Mouse (Mus musculus) limb, embryonic 10.5 days (tissue): ENCODE results near the gene Gprin2. TPM values are rescaled to one million over a fixed set of nuclear protein-coding genes. Genes with fewer than 3 reads are reported as not detected.

Source experiments
- DNase-seq: peaks from one replicate; pipeline ENCODE4 v3.0.0-alpha.2; 2017; ENCODE audit warnings: low spot score
- H3K27ac ChIP-seq: fragments of 300-500 bp; sonication (generic); 2 replicates; pipeline ENCODE4 v1.5.1; 2016; ENCODE audit warnings: mild to moderate bottlenecking
- H3K27me3 ChIP-seq: fragments of 300-500 bp; sonication (generic); 2 replicates; pipeline ENCODE4 v1.6.1; 2016; ENCODE audit warnings: low read depth, mild to moderate bottlenecking; ENCODE audit not compliant: poor library complexity, severe bottlenecking
- H3K36me3 ChIP-seq: fragments of 300-500 bp; sonication (generic); 2 replicates; pipeline ENCODE4 v1.6.1; 2016; ENCODE audit warnings: mild to moderate bottlenecking, moderate library complexity
- H3K4me1 ChIP-seq: fragments of 300-500 bp; sonication (generic); 2 replicates; pipeline ENCODE4 v1.6.1; 2016
- H3K4me3 ChIP-seq: fragments of 300-500 bp; sonication (generic); 2 replicates; pipeline ENCODE4 v1.5.1; 2016; ENCODE audit warnings: mild to moderate bottlenecking, moderate library complexity
- H3K9me3 ChIP-seq: fragments of 300-500 bp; sonication (generic); replicated peaks from 2 replicates; pipeline ENCODE4 v1.6.1; 2016; ENCODE audit warnings: mild to moderate bottlenecking
- WGBS: fragments of 180-500 bp; shearing (Covaris S2); methylation state at CpG from one replicate; pipeline ENCODE4 v1.1.7; 2016; 5-methylcytosine and 5-hydroxymethylcytosine counted together
- polyA plus RNA-seq: library from polyadenylated mRNA; unstranded; fragments of >200 nt; fragmentation: Nextera tagmentation; extraction: Ambion mirVana; gene quantifications from 2 replicates; pipeline ENCODE4 v1.2.1, GENCODE M21; 2016

The Gprin2 gene
- 0.43 TPM in 2 replicates for polyA plus RNA-seq

DNA sequence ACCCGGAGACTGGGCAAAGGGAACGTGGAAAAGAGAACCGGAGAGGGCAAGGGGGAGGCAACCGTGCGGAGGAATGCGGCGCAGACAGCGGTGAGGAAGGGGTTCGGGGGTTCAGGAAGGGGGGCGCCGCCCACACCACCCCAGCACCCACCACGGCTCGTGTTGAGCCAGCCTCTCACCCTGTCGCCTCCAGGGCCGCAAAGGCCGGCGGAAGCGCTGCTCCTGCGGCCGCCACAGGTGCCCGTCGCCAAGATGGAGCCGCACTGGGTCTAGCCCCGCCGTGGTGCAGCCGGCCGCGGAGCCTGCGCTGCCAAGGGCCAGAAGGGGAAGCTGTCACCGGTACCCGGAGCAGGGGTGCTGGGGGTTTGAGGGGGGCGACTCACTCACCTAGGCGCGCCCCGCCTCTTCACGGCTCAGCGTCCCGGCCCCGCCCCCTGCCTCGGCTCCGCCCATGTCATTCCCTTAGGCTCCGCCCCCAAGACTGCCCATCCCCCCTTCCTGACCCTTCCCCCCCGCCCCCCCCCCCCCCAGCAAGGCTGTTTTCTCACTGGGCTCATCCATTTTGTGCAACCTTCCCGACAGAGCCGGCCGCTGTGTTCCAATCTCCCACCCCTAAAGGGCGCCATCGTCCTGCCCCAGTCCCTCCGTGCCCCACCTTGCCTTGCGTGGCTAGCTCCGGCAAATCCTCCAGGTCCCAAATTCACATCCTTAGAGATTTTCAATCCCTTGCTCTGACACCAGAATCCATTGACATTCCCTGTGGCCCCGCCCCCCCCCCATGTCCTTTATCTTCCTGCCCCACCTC, at the start of gene Gprin2:
TSS of gene Gprin2 (minus strand) at position 423 of the 805 bp plus-strand sequence.
- peak; percentile 62 for DNase-seq
- WGBS: 3% methylated on average over 47 of the region's 52 CpGs
- peak within 1 kb of the TSS; percentile 65 for H3K27ac ChIP-seq
- H3K9me3 ChIP-seq: no peaks in the 10 kb centered on the region
- no peaks in the 10 kb centered on the region for H3K36me3 ChIP-seq
- peak within 1 kb of the TSS; percentile 80 for H3K4me3 ChIP-seq
- peaks cover 20% of the 10 kb centered on the region for H3K4me1 ChIP-seq
- H3K27me3 ChIP-seq: peaks cover 51% of the 10 kb centered on the region

- H3K27me3 ChIP-seq: no peaks in the 10 kb centered on the region
- no peak for DNase-seq
- WGBS: 85% methylated on average over 6 of the region's 6 CpGs
- H3K4me1 ChIP-seq: no peaks in the 10 kb centered on the region
- no peaks in the 10 kb centered on the region for H3K9me3 ChIP-seq
- no peak overlapping the region for H3K27ac ChIP-seq
- H3K36me3 ChIP-seq: no peaks in the 10 kb centered on the region
- H3K4me3 ChIP-seq: no peak overlapping the region
These were observed 39.2 kb upstream of the Gprin2 start for GRCm38 (mm10) chr14:34240676-34241075.

GRCm38 (mm10) chr14:34240263-34240662, 38.8 kb upstream of the Gprin2 start:
- WGBS: 89% methylated on average over 10 of the region's 10 CpGs
- H3K27me3 ChIP-seq: no peaks in the 10 kb centered on the region
- no peaks in the 10 kb centered on the region for H3K9me3 ChIP-seq

GRCm38 (mm10) chr14:34234630-34235380, 33.4 kb upstream of the Gprin2 start:
- Histone ChIP-seq H3K27ac (no peak overlapping the region), H3K4me3 (peak overlapping the region; percentile 45), H3K36me3 (no peaks in the 10 kb centered on the region), H3K4me1 (peaks cover 5% of the 10 kb centered on the region; the same call in 1 of the 2 replicates), H3K27me3 (no peaks in the 10 kb centered on the region), H3K9me3 (no peaks in the 10 kb centered on the region)
- DNase-seq: peak; percentile 77
- 4% methylated on average over 16 of the region's 16 CpGs for WGBS

More at GRCm38 (mm10) chr14:34240263-34240662, 38.8 kb upstream of the Gprin2 start:
- Histone ChIP-seq H3K4me3 (no peak overlapping the region), H3K36me3 (no peaks in the 10 kb centered on the region), H3K4me1 (no peaks in the 10 kb centered on the region), H3K27ac (no peak overlapping the region)
- DNase-seq: no peak

DNA sequence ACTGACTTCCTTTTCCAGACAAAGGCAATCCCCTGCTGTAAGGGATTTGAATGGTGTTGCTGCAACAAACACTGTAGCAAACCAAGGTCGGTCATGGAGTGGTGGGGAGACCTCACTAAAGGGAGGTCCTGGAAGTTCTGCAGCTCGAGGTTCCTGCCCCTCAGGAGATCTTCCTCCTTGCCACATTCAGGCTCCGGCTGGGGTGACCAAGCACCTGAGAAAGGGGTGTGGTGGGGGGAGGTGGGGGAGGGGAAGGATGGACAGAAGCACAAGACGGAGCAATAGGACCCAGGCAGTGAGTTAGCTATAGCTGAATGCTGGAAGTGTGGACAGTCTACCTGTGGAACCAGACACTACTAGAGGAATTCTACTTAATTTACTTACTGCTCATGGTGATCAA, 32.4 kb upstream of the Gprin2 start:
- Histone ChIP-seq H3K4me3 (no peak overlapping the region), H3K27ac (no peak overlapping the region), H3K9me3 (no peaks in the 10 kb centered on the region), H3K4me1 (peaks cover 5% of the 10 kb centered on the region; the same call in 1 of the 2 replicates), H3K27me3 (no peaks in the 10 kb centered on the region), H3K36me3 (no peaks in the 10 kb centered on the region)
- no peak for DNase-seq
- 73% methylated on average over 4 of the region's 4 CpGs for WGBS

GRCm38 (mm10) chr14:34232866-34233680, 31.6 kb upstream of the Gprin2 start:
- Histone ChIP-seq H3K27ac (no peak overlapping the region), H3K4me3 (no peak overlapping the region), H3K9me3 (no peaks in the 10 kb centered on the region), H3K27me3 (no peaks in the 10 kb centered on the region), H3K4me1 (peaks cover 5% of the 10 kb centered on the region; the same call in 1 of the 2 replicates), H3K36me3 (no peaks in the 10 kb centered on the region)
- 87% methylated on average over 9 of the region's 9 CpGs for WGBS
- DNase-seq: no peak

DNA sequence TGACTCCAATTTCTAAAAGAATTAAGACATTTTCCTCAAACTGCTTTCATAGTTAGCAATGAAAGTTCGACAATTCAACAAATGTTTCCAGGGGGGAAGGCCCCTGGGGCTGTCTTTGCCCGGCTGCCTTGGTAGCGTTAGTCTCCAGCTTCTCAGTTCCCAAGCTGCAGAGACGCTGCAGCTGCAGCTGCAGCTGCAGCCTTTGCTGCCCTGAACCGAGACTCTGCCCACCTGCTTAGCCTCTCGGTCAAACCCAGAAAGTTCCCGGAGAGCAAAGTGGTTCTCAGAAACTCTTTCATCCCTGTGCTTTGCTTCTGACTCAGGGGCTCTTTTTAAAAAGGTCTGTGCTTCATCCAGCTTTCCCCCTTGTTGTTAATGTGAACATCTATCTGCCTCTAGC, 30.9 kb upstream of the Gprin2 start:
- no peaks in the 10 kb centered on the region for H3K36me3 ChIP-seq
- no peaks in the 10 kb centered on the region for H3K9me3 ChIP-seq
- H3K27ac ChIP-seq: no peak overlapping the region
- WGBS: 71% methylated on average over 7 of the region's 7 CpGs
- DNase-seq: no peak
- no peaks in the 10 kb centered on the region for H3K27me3 ChIP-seq
- no peak overlapping the region for H3K4me3 ChIP-seq
- peaks cover 5% of the 10 kb centered on the region; the same call in 1 of the 2 replicates for H3K4me1 ChIP-seq

GRCm38 (mm10) chr14:34228830-34229506, 27.5 kb upstream of the Gprin2 start:
- H3K4me1 ChIP-seq: peaks cover 7% of the 10 kb centered on the region; the same call in 1 of the 2 replicates
- no peak overlapping the region for H3K4me3 ChIP-seq
- H3K27ac ChIP-seq: no peak overlapping the region
- H3K9me3 ChIP-seq: no peaks in the 10 kb centered on the region
- no peak for DNase-seq
- no peaks in the 10 kb centered on the region for H3K36me3 ChIP-seq
- no peaks in the 10 kb centered on the region for H3K27me3 ChIP-seq
- 92% methylated on average over 10 of the region's 10 CpGs for whole genome bisulfite sequencing

DNA sequence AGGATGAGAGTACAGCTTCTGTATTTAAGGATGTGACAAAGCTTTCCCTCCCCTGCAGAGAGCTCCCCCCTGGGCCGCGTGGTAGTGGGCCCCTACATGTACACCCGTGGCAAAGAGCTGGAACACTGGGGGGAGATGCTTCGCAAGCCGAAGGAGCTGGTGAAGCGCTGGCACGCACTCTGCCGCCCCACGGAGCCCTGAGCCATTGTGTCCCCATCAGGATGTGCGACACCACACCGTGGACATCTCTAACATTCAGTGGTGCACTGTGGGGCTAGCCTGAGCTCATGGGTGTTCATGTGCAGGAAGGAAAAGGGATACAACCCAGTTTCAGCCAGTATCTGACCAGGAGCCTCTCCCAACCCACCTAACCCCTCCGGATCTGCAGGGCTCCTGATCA, 26.5 kb upstream of the Gprin2 start:
- DNase-seq: no peak
- H3K9me3 ChIP-seq: no peaks in the 10 kb centered on the region

DNA sequence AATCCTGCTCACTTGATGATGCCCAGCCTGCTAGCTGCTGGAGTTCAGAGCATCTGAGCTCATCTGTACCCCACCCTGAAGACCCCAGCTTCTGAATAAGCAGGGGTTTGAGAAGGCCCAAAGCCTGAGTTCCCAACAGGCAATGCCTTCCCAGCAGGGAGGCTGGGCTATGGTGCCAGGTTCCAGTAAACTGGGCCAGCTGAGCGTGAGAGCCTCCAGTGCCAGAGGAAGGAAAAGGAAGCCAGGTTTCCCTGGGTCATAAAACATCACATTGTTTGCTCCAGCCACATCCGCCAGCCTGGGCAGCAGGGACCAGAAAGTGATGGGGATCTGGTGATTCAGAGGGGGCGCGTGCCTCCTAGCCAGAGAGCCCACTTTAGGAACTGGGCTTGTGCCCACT, 25.1 kb upstream of the Gprin2 start:
- H3K36me3 ChIP-seq: no peaks in the 10 kb centered on the region

More for the DNA sequence above, 26.5 kb upstream of the Gprin2 start:
- WGBS: 88% methylated on average over 12 of the region's 12 CpGs
- Histone ChIP-seq H3K27me3 (no peaks in the 10 kb centered on the region), H3K36me3 (no peaks in the 10 kb centered on the region), H3K4me3 (no peak overlapping the region), H3K27ac (no peak overlapping the region), H3K4me1 (peaks cover 7% of the 10 kb centered on the region; the same call in 1 of the 2 replicates)

GRCm38 (mm10) chr14:34225986-34226385, 24.5 kb upstream of the Gprin2 start:
- Histone ChIP-seq H3K36me3 (no peaks in the 10 kb centered on the region), H3K4me3 (no peak overlapping the region), H3K4me1 (peaks cover 7% of the 10 kb centered on the region; the same call in 1 of the 2 replicates), H3K27me3 (peaks cover 16% of the 10 kb centered on the region), H3K9me3 (no peaks in the 10 kb centered on the region), H3K27ac (0 out of 2 replicates have a peak overlapping the region, but pooled peaks have one; percentile 30)
- DNase-seq: no peak
- WGBS: 88% methylated on average over 9 of the region's 9 CpGs

More for the DNA sequence above, 25.1 kb upstream of the Gprin2 start:
- Histone ChIP-seq H3K27me3 (peaks cover 10% of the 10 kb centered on the region), H3K4me1 (peaks cover 7% of the 10 kb centered on the region; the same call in 1 of the 2 replicates), H3K9me3 (no peaks in the 10 kb centered on the region), H3K4me3 (no peak overlapping the region), H3K27ac (peak overlapping the region; percentile 30; the same call in 1 of the 2 replicates)
- WGBS: 85% methylated on average over 4 of the region's 4 CpGs
- DNase-seq: no peak
